Mouse (Mus musculus): ENCODE data around the gene Tbc1d12. TPM values are rescaled to one million over a fixed set of nuclear protein-coding genes. Genes with fewer than 3 reads are reported as not detected.

Tbc1d12 gene
- polyA plus RNA-seq, 1 experiment = not detected

DNA sequence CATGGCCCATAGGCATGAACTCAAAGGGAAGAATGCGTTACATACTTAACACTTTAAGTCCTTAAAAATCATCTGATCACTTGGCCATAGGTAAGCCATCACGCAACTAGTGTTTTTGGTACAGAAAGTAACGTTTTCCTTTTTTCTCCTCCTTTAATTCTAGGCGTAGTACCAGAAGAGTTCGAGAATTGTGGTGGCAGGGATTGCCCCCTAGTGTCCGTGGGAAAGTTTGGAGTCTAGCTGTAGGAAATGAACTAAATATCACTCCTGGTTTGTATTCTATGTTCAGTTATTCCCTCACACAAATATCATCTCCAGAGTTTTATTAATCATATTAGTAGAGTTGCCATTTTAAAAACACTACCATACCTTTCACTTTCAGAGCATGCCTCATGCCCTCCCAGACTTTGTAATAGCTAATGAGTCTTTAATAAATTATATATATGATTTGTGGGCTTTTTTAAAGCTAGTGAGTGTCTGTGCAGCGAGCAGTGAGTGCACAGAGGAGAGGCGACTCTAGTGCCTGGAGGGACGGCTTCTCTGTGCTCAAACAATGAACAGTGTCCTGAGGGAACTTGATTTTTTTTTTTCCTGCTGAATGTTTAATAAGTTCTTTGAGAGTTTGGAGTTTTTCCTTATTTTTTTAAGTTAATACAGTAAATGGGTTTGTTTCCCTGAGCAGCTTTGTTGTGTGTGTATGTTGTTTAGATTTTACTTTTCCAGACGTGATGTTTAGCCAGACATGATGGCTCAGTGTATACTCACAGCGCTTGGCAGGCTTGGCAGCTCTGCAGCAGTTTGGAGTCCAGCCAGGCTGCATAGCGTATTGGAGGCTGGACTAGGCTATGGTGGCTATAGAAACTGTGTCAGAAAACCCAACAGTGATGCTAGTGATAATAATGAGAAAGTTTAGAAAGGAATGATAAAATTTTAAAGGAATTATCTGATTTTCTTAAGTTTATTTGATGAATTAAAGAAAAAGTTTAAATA lies 65.1 kb downstream of the Tbc1d12 start:
- no peak overlapping the region for H3K27ac ChIP-seq (ENCODE audit: insufficient read depth, low read depth, low read length)
- 48% methylated on average over 12 of the region's 12 CpGs for WGBS
- no peak for TF ChIP-seq CTCF (IDR thresholded peaks at IDR 0.05; ENCODE audit: insufficient read depth, low read depth, low read length)
- no peak for TF ChIP-seq POLR2A (IDR thresholded peaks at IDR 0.05; ENCODE audit: insufficient read depth, low read depth, low read length)
- no peak overlapping the region for H3K4me3 ChIP-seq (ENCODE audit: insufficient read depth, low read depth, low read length)
- H3K4me1 ChIP-seq (ENCODE audit: control insufficient read depth, insufficient read depth, low read length) = no peaks in the 10 kb centered on the region

DNA sequence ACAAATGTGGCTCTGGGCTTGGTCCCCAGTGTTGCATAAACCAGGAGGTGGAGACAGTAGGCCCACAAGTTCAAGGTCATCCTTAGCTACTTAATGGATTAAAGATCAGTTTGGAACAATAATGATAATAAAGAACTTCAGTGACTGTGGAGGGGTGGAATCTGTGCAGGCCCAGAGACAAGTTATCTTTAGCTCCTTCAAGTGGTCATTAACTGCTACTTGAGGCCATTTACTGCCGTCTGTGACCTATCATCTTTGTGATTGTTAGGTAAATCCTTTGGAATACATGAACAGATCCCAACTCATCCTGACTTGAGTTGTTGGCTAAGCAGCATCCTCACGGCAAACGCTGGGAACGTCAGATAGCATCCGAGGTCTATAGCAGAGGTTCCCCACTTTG lies 66.1 kb downstream of the Tbc1d12 start:
- Histone ChIP-seq H3K27ac (ENCODE audit: insufficient read depth, low read depth, low read length) (no peak overlapping the region), H3K4me1 (ENCODE audit: control insufficient read depth, insufficient read depth, low read length) (no peaks in the 10 kb centered on the region), H3K4me3 (ENCODE audit: insufficient read depth, low read depth, low read length) (no peak overlapping the region)
- TF ChIP-seq POLR2A (IDR thresholded peaks at IDR 0.05; ENCODE audit: insufficient read depth, low read depth, low read length) (no peak), CTCF (IDR thresholded peaks at IDR 0.05; ENCODE audit: insufficient read depth, low read depth, low read length) (no peak)
- 94% methylated on average over 5 of the region's 5 CpGs for WGBS

DNA sequence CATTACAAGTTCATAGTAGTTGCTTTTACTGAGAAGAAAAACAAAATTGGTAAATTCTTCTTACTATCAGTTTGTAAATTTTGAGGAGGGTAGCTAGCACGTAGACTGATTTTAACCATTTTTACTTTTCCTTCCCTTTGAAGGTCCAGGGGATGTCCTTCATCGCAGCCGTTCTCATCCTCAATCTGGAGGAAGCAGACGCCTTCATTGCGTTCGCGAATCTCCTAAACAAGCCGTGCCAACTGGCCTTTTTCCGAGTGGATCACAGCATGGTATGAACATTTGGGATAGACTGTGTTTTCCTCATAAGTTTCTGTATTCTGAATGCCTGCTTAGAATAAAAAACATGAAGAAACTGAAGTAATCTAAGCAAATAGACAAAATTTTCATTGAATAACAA lies 77.4 kb downstream of the Tbc1d12 start:
- H3K4me1 ChIP-seq (ENCODE audit: control insufficient read depth, insufficient read depth, low read length) = no peaks in the 10 kb centered on the region
- no peak overlapping the region for H3K4me3 ChIP-seq (ENCODE audit: insufficient read depth, low read depth, low read length)
- no peak overlapping the region for H3K27ac ChIP-seq (ENCODE audit: insufficient read depth, low read depth, low read length)
- TF ChIP-seq CTCF (IDR thresholded peaks at IDR 0.05; ENCODE audit: insufficient read depth, low read depth, low read length) (no peak), POLR2A (IDR thresholded peaks at IDR 0.05; ENCODE audit: insufficient read depth, low read depth, low read length) (no peak)
- WGBS = 87% methylated on average over 9 of the region's 9 CpGs

DNA sequence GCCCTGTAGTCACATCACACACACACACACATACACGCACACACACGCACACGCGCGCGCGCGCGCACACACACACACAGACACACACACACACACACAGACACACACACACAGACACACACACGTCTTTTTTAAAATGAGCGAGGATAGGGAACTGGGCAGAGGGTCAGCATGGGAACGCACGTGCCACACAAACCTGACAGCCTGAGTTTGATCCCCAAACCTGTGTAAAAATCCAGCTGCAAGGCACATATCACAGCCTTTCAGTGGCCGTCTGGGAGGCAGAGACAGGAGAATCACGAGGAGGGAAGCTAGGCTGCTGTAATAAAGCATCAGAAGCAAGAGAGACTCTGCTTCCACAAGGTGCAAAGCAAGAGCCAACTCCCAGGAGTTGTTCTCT lies 78.5 kb downstream of the Tbc1d12 start:
- no peaks in the 10 kb centered on the region for H3K4me1 ChIP-seq (ENCODE audit: control insufficient read depth, insufficient read depth, low read length)
- no peak overlapping the region for H3K27ac ChIP-seq (ENCODE audit: insufficient read depth, low read depth, low read length)
- H3K4me3 ChIP-seq (ENCODE audit: insufficient read depth, low read depth, low read length) = no peak overlapping the region
- WGBS = 93% methylated on average over 15 of the region's 15 CpGs
- TF ChIP-seq CTCF (IDR thresholded peaks at IDR 0.05; ENCODE audit: insufficient read depth, low read depth, low read length) = no peak
- TF ChIP-seq POLR2A (IDR thresholded peaks at IDR 0.05; ENCODE audit: insufficient read depth, low read depth, low read length) = no peak

DNA sequence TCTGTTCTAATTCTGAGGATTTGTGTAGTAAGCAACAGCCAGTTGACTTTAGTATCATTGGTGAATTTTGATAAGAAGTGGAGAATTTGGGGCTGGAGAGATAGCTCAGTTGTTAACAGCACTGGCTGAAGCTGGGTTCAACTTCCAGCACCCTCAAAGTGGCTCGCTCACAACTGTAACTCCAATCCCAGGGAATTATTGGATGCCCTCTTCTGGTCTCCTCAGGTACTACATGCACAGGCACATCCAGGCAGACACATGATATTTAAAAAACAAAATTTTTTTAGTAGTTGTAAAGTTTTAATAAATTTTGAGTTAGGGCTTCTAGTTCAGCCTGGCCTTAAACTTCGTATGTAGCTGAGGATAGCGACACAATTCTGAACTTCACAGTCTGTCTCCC lies 79.3 kb downstream of the Tbc1d12 start:
- TF ChIP-seq CTCF (IDR thresholded peaks at IDR 0.05; ENCODE audit: insufficient read depth, low read depth, low read length) (no peak), POLR2A (IDR thresholded peaks at IDR 0.05; ENCODE audit: insufficient read depth, low read depth, low read length) (no peak)
- 51% methylated on average over 3 of the region's 3 CpGs for WGBS
- Histone ChIP-seq H3K27ac (ENCODE audit: insufficient read depth, low read depth, low read length) (no peak overlapping the region), H3K4me3 (ENCODE audit: insufficient read depth, low read depth, low read length) (no peak overlapping the region), H3K4me1 (ENCODE audit: control insufficient read depth, insufficient read depth, low read length) (no peaks in the 10 kb centered on the region)

DNA sequence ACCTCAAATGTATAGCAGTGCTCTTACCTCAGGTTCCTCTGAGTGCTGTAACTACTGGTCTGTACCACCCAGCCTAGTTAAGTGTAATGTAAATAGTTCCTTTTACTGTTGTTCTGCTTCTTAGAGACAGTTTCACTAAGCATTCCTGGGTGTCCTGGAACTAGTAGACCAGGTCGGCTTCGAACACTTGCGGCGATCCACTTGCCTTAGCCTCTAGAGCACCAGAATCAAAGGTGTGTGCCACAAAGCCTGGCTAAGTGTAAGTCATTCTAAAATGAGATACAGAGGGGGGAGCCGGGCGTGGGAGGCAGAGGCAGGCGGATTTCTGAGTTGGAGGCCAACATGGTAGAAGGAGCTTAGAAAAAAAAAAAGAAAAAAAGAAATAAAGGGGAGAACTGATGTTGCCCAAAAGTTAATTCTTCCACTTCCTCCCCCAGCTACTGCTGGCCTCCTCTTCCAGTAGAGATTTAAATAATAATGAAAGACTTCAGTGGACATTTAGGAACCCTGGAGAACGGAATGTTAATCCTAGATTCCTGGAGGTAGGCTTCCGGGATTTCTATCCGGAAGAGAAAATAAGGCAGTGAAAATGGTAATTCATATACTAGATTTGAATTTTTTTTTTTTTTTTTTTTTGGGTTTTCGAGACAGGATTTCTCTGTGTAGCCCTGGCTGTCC lies 92.2 kb downstream of the Tbc1d12 start:
- Histone ChIP-seq H3K4me3 (ENCODE audit: insufficient read depth, low read depth, low read length) (no peak overlapping the region), H3K4me1 (ENCODE audit: control insufficient read depth, insufficient read depth, low read length) (0 out of 2 replicates have a peak, but pooled peaks cover 2% of the 10 kb centered on the region), H3K27ac (ENCODE audit: insufficient read depth, low read depth, low read length) (no peak overlapping the region)
- TF ChIP-seq CTCF (IDR thresholded peaks at IDR 0.05; ENCODE audit: insufficient read depth, low read depth, low read length) (no peak), POLR2A (IDR thresholded peaks at IDR 0.05; ENCODE audit: insufficient read depth, low read depth, low read length) (no peak)
- WGBS = 91% methylated on average over 11 of the region's 11 CpGs

DNA sequence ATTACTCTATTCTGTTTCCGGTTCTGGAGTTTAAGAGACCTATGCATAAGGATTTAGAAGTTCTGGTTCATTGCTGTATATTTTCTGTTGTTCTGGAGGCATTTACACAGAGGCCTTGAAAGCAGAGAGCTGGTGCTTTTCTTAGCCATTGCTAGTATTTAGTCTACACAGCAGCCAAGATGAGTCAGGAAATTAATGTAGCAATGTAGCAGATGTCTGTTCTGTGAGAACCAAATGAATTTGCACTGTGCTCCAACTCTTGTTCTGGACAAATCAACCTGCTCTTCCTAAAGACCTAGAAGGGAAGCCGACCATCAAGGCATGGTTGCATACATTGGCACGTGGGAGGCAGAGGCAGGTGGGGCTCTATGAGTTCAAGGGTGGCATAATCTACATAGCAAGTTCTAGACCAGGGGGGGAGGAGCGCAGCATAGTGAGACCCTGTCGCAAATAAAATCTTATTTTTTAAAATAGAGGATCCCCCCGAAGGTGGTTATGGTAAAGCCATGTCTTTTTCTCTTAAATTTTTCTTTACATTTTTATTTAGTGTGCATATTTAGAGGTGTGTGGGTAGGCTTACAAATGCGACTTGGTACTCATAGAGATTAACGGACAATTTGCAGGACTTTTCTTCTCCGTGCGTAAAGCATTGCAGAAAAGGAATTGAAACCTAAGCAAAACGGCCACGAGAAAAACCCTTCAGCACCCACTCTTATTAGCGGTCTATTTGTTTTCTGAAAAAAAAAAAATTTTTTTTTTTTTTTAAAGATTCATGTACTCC lies 93.3 kb downstream of the Tbc1d12 start:
- 52% methylated on average over 13 of the region's 13 CpGs for WGBS
- TF ChIP-seq POLR2A (IDR thresholded peaks at IDR 0.05; ENCODE audit: insufficient read depth, low read depth, low read length) (no peak), CTCF (IDR thresholded peaks at IDR 0.05; ENCODE audit: insufficient read depth, low read depth, low read length) (no peak)
- Histone ChIP-seq H3K27ac (ENCODE audit: insufficient read depth, low read depth, low read length) (no peak overlapping the region), H3K4me1 (ENCODE audit: control insufficient read depth, insufficient read depth, low read length) (0 out of 2 replicates have a peak, but pooled peaks cover 2% of the 10 kb centered on the region), H3K4me3 (ENCODE audit: insufficient read depth, low read depth, low read length) (peak overlapping the region; percentile 81; the same call in 1 of the 2 replicates)

DNA sequence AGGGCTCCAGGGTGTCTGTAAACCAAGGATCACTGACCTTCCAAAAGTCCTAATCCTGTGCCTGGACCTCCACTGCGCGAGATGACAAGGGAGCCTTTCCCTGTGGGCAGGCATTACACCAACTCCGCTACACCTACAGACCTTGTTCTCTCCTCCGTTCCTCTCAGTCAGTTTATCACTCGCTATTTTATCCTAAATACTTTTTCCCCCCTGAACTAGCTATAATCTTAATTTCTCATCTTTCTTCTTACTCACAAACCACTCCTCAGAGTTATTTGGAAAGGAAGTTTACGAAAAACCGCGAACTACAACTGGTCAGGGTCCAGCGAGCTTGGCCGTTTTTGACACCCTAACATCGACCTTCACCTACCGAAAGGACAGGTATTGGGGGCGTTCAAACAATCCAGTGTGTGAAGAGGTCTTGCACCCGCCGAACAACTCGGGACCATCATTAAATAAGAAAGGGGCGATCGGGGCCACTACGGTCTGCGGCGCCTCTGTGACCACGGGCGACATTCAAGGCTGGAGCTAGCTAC lies 93.9 kb downstream of the Tbc1d12 start:
- 2% methylated on average over 23 of the region's 23 CpGs for WGBS
- Histone ChIP-seq H3K4me1 (ENCODE audit: control insufficient read depth, insufficient read depth, low read length) (0 out of 2 replicates have a peak, but pooled peaks cover 2% of the 10 kb centered on the region), H3K27ac (ENCODE audit: insufficient read depth, low read depth, low read length) (0 out of 2 replicates have a peak overlapping the region, but pooled peaks have one; percentile 16), H3K4me3 (ENCODE audit: insufficient read depth, low read depth, low read length) (peak overlapping the region; percentile 81)
- no peak for TF ChIP-seq CTCF (IDR thresholded peaks at IDR 0.05; ENCODE audit: insufficient read depth, low read depth, low read length)
- no peak for TF ChIP-seq POLR2A (IDR thresholded peaks at IDR 0.05; ENCODE audit: insufficient read depth, low read depth, low read length)

Measured in olfactory bulb, adult 2 months (tissue).